Mouse (Mus musculus) testis, adult 2 months (tissue): ENCODE measurements around the gene 2310011J03Rik.

Experiments used
- CTCF ChIP-seq: fragments of 200-500 bp; IDR thresholded peaks from 2 replicates; pipeline ENCODE4 v1.5.1; 2012; ENCODE audit warnings: low read depth, mild to moderate bottlenecking, inconsistent platforms, low read length, moderate library complexity; ENCODE audit not compliant: control insufficient read depth, insufficient read depth, insufficient replicate concordance
- POLR2A ChIP-seq: fragments of 200-500 bp; IDR thresholded peaks from 2 replicates; pipeline ENCODE4 v1.6.1; 2012; ENCODE audit warnings: low read depth, mild to moderate bottlenecking, inconsistent platforms, low read length, moderate library complexity; ENCODE audit not compliant: control insufficient read depth

GRCm38 (mm10) chr10:80341491-80342304 is 21.4 kb upstream of the 2310011J03Rik start:
- TF ChIP-seq CTCF (no peak), POLR2A (no peak)
